Mouse (Mus musculus) liver, adult 2 months (tissue): ENCODE data around the gene Lhfpl5. TPM values are rescaled to one million over a fixed set of nuclear protein-coding genes. Genes with fewer than 3 reads are reported as not detected.
"Not testable (repeated sequence)": the region's sequence is repeated elsewhere in the genome, so short reads cannot be mapped to it uniquely, and the experiment has no call there.

ENCODE experiments used
- DNase-seq: peaks from one replicate; pipeline ENCODE4 v3.0.0-alpha.2; 2011; ENCODE audit warnings: low read depth, low spot score; ENCODE audit errors: extremely low read depth
- H3K27ac ChIP-seq: fragments of 200-500 bp; replicated peaks from 2 replicates; pipeline ENCODE4 v1.5.1; 2012; ENCODE audit warnings: low read depth, mild to moderate bottlenecking, control low read depth, inconsistent platforms, low read length; ENCODE audit not compliant: insufficient read depth
- H3K27me3 ChIP-seq: fragments of 200-500 bp; 2 replicates; pipeline ENCODE4 v1.6.1; 2012; ENCODE audit warnings: mild to moderate bottlenecking, moderate library complexity, low read length, inconsistent platforms; ENCODE audit not compliant: control insufficient read depth, insufficient read depth
- H3K36me3 ChIP-seq: fragments of 200-500 bp; 2 replicates; pipeline ENCODE4 v1.6.1; 2012; ENCODE audit warnings: low read length, inconsistent platforms; ENCODE audit not compliant: control insufficient read depth, insufficient read depth
- H3K4me1 ChIP-seq: fragments of 200-500 bp; 2 replicates; pipeline ENCODE4 v1.6.1; 2011; ENCODE audit warnings: low read length; ENCODE audit not compliant: control insufficient read depth, insufficient read depth
- H3K4me3 ChIP-seq: fragments of 200-500 bp; 2 replicates; pipeline ENCODE4 v1.5.1; 2011; ENCODE audit warnings: low read depth, mild to moderate bottlenecking, control low read depth, low read length, moderate library complexity; ENCODE audit not compliant: insufficient read depth
- H3K79me2 ChIP-seq: fragments of 200-500 bp; 2 replicates; pipeline ENCODE4 v1.6.1; 2012; ENCODE audit warnings: inconsistent platforms, mild to moderate bottlenecking, low read length, moderate library complexity; ENCODE audit not compliant: control insufficient read depth, insufficient read depth
- H3K9ac ChIP-seq: fragments of 200-500 bp; 2 replicates; pipeline ENCODE4 v1.6.1; 2012; ENCODE audit warnings: low read depth, mild to moderate bottlenecking, control low read depth, inconsistent platforms, low read length
- CTCF ChIP-seq: fragments of 200-500 bp; IDR thresholded peaks from 2 replicates; pipeline ENCODE4 v1.5.1; 2011; ENCODE audit warnings: low read depth, low read length, control low read depth
- POLR2A ChIP-seq: fragments of 200-500 bp; IDR thresholded peaks from 2 replicates; pipeline ENCODE4 v1.6.1; 2011; ENCODE audit warnings: low read length, control low read depth; ENCODE audit not compliant: insufficient read depth; ENCODE audit errors: extremely low read depth
- WGBS: fragments of 180-500 bp; shearing (Covaris S2); methylation state at CpG from one replicate; pipeline ENCODE4 v1.1.7; 2018; 5-methylcytosine and 5-hydroxymethylcytosine counted together
- polyA plus RNA-seq: library from polyadenylated mRNA; depleted of rRNA; stranded (reverse); fragments of >200 nt; gene quantifications from 2 replicates; pipeline ENCODE4 v1.2.3, GENCODE M21; 2012
- total RNA-seq: library from RNA; depleted of rRNA; stranded (reverse); fragments of >200 nt; gene quantifications from 2 replicates; pipeline ENCODE4 v1.2.3, GENCODE M21; 2014

Lhfpl5 gene
- total and polyA plus RNA-seq, 2 experiments, result not detected

DNA sequence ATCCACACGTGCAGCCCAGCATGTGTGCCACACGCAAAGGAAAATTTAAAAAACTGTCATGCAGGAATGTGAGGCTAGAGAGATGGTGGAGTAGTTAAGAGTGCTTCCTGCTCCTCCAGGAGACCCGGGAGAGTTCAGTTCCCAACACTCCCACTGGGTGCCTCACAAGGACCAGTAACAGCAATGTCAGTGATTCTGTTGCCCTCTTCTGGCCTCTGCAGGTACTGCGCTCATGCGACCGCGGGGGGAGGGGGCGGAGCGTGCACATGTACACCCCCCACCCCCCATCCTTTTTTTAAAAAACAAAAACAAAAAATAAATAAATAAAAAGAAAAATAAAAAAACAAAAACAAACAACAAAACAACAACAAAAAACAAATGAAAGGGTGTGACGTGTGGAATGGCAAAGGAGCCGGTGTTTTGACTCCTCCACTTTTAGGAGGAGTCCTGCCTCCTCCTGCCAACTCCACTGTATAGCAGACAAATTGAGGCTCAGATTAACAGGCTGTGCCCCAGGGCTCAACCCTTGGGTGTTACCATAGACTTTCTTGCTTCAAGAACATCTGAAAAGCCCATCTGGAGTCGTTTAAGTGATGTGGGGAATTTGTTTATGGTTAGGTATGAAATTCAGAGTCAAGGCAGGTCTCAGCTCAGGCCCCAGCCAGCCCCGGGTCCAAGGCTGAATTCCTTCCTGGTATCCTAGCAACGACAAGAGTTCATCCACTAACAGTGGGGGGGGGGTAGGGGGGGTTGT, 22.2 kb upstream of the Lhfpl5 start:
- WGBS, result 15% methylated on average over 14 of the region's 14 CpGs
- H3K79me2 ChIP-seq, result no peaks in the 10 kb centered on the region
- no peak overlapping the region for H3K9ac ChIP-seq
- no peaks in the 10 kb centered on the region for H3K4me1 ChIP-seq
- no peaks in the 10 kb centered on the region for H3K36me3 ChIP-seq
- peak; percentile 40 for DNase-seq
- H3K27me3 ChIP-seq, result no peaks in the 10 kb centered on the region
- no peak overlapping the region for H3K27ac ChIP-seq
- H3K4me3 ChIP-seq, result no peak overlapping the region
- TF ChIP-seq CTCF, result peak; percentile 98
- TF ChIP-seq POLR2A, result no peak

DNA sequence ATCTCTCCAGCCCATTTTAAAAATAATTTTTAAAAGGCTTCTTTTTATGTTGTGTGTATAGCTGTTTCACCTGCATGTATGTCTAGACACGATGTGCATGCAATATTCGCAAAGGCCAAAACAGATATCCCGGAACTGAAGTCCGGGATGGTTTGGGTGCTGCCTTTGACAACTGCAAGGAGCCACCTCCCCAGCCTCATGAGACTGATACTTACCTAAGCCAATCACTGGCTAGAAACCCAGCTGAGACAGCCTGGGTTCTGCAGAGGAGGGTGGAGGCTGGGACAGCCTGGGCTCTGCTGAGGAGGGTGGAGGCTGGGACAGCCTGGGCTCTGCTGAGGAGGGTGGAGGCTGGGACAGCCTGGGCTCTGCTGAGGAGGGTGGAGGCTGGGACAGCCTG, 21.4 kb upstream of the Lhfpl5 start:
- 97% methylated on average over 4 of the region's 4 CpGs for WGBS

DNA sequence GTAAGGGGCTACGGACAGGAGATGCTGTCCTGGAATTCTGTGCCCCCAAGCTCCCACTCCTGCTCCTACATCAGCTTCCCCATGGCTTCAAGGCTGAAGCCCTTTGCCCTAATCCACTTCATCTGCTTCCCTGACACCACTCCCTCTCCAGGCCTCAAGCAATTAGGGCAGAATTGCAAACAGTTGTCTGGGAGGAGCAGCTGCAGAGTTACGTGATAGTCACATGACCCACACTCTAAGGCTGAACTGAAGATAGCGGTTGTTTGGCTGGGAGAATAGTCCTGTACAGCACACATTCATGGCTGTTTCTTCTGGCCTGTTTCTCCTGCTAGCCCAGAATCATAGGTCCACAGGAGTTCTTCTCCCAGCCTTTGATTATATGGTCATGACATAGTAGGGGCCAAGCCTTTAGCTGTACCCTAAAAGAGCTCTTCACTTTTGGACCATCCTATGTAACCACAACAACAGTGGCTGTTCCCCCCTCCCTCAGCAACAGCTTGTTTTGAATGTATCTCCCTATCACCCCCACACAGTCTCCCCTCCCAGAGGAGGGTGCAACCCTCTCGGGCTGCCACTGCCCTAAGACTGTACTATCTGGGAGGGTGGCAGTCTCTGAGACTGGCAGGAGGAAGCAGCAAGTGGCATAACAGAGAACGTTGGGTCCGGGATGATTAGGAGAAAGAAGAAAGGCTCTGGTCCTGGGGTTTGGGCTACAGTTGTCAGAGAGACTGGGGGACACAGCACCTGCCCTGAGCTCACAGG, 18.6 kb upstream of the Lhfpl5 start:
- H3K4me1 ChIP-seq, result 0 out of 2 replicates have a peak, but pooled peaks cover 2% of the 10 kb centered on the region
- TF ChIP-seq CTCF (no peak), POLR2A (no peak)
- H3K27ac ChIP-seq, result no peak overlapping the region
- H3K4me3 ChIP-seq, result no peak overlapping the region
- H3K79me2 ChIP-seq, result no peaks in the 10 kb centered on the region
- H3K27me3 ChIP-seq, result no peaks in the 10 kb centered on the region
- no peaks in the 10 kb centered on the region for H3K36me3 ChIP-seq
- no peak overlapping the region for H3K9ac ChIP-seq
- 55% methylated on average over 6 of the region's 6 CpGs for WGBS
- peak; percentile 31 for DNase-seq

More for the DNA sequence above, 21.4 kb upstream of the Lhfpl5 start:
- H3K27me3 ChIP-seq, H3K36me3 ChIP-seq, H3K9ac ChIP-seq, H3K4me3 ChIP-seq, H3K4me1 ChIP-seq, H3K79me2 ChIP-seq, H3K27ac ChIP-seq, DNase-seq: not testable (repeated sequence)

- Histone ChIP-seq H3K4me1 (0 out of 2 replicates have a peak, but pooled peaks cover 3% of the 10 kb centered on the region), H3K9ac (no peak overlapping the region), H3K36me3 (no peaks in the 10 kb centered on the region), H3K27me3 (no peaks in the 10 kb centered on the region), H3K79me2 (no peaks in the 10 kb centered on the region), H3K4me3 (no peak overlapping the region), H3K27ac (no peak overlapping the region)
- no peak for DNase-seq
- WGBS, result 73% methylated on average over 6 of the region's 6 CpGs
- TF ChIP-seq POLR2A, result no peak
- TF ChIP-seq CTCF, result no peak
These were observed 17.7 kb upstream of the Lhfpl5 start for GRCm38 (mm10) chr17:28557772-28558171.

DNA sequence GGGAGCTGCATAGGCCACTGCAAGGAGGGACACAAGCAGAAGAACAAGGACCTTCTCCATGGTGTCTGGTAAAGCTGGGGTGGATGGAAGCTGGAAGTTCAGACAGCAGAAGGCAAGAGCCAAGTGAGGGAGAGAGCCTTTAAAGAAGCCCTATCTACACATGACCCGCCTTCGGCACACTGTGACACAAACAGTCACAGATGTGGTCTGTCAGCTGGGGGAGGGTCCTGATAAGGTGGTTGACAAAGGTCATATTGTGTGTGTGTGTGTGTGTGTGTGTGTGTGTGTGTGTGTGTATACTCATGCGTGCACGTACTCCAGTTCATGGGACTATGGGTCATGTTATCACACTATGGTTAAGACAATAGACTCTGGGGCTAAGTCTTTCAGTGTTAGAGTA, 14.8 kb upstream of the Lhfpl5 start, which contains the start of gene Clps:
Gene Clps, minus strand, starts transcription at position 169 of the 400 bp plus-strand sequence.
- H3K27me3 ChIP-seq, result no peaks in the 10 kb centered on the region

GRCm38 (mm10) chr17:28561613-28562012, 13.8 kb upstream of the Lhfpl5 start:
- H3K79me2 ChIP-seq, result no peaks in the 10 kb centered on the region
- DNase-seq, result no peak
- no peak overlapping the region for H3K27ac ChIP-seq
- H3K9ac ChIP-seq, result no peak overlapping the region
- no peaks in the 10 kb centered on the region for H3K27me3 ChIP-seq
- H3K4me1 ChIP-seq, result 0 out of 2 replicates have a peak, but pooled peaks cover 3% of the 10 kb centered on the region
- TF ChIP-seq POLR2A, result no peak
- TF ChIP-seq CTCF, result no peak
- no peaks in the 10 kb centered on the region for H3K36me3 ChIP-seq
- H3K4me3 ChIP-seq, result no peak overlapping the region
- WGBS, result 37% methylated on average over 7 of the region's 7 CpGs

More for the DNA sequence above, 14.8 kb upstream of the Lhfpl5 start, which contains the start of gene Clps:
- H3K4me1 ChIP-seq, result 0 out of 2 replicates have a peak, but pooled peaks cover 3% of the 10 kb centered on the region
- H3K9ac ChIP-seq, result no peak within 1 kb of the TSS
- no peaks in the 10 kb centered on the region for H3K36me3 ChIP-seq
- 81% methylated on average over 4 of the region's 4 CpGs for WGBS
- no peak for DNase-seq
- no peaks in the 10 kb centered on the region for H3K79me2 ChIP-seq
- H3K27ac ChIP-seq, result no peak within 1 kb of the TSS
- no peak within 1 kb of the TSS for H3K4me3 ChIP-seq
- TF ChIP-seq POLR2A, result no peak
